Mouse (Mus musculus) neutrophil, adult 59 days (primary cell): ENCODE measurements around the gene Gm17467. TPM values are rescaled to one million over a fixed set of nuclear protein-coding genes. Genes with fewer than 3 reads are reported as not detected.

Experiments used
- total RNA-seq, 2 experiments: library from RNA; stranded (reverse); gene quantifications; 1 replicate in 1 of 2; 2 replicates in 1 of 2; pipeline ENCODE4 v1.2.4; 2023

Gene Gm17467
- total RNA-seq = not detected

DNA sequence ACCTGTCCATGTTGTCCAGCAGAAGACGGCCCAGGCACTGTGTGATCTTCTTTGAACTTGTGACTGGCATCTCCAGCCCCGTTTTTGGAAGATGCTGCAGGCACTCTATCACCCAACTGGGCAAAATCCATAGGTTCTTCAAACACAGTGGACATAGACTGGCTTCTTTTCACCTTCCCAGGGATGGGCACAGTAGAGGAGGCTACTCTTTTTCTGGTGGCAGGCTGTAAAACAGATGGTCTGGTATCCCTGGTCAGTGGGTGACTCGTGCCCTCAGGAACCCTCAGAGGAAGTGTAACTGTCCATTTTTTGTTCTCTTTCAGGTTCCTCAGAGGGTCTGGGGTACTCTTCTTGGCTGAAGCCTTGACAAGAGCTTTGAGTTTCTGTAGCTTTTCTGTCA is at the start of gene Gm17467:
Gm17467 (minus strand) TSS at position 101 of the 400 bp plus-strand sequence.

Other genes starting within 250 kb of the Gm17467 start
- 1 to 10 TPM in 1 of 2 experiments, not detected in 1; 1.6 TPM for gene Cldn34c2, start 123.1 kb downstream of the Gm17467 start, total RNA-seq
- gene Cldn34c3, start 88.9 kb upstream of the Gm17467 start, total RNA-seq = not detected